Mouse (Mus musculus): ENCODE results near the gene Rad52. TPM values are rescaled to one million over a fixed set of nuclear protein-coding genes. Genes with fewer than 3 reads are reported as not detected.

Rad52 gene
- polyA plus RNA-seq (2021; fragmentation: Nextera tagmentation) = 19.7 and 20.7 TPM in 2 replicates
- long read RNA-seq, experiment 1, partial matches to known transcripts = 4 of 47 reads
- long read RNA-seq, experiment 1, other reads (novel, unspliced or antisense) = 40 of 47 reads
- long read RNA-seq, experiment 2, partial matches to known transcripts = 0 of 15 reads
- long read RNA-seq, experiment 2, other reads (novel, unspliced or antisense) = 13 of 15 reads

GRCm38 (mm10) chr6:119902204-119903080 is at the start of gene Rad52:
Gene Rad52, plus strand, starts transcription at chr6:119902698.

Other genes starting within 250 kb of the Rad52 start
- 11.5 and 11.7 TPM in 2 replicates for gene Erc1, start 54.5 kb upstream of the Rad52 start, polyA plus RNA-seq (2021; fragmentation: Nextera tagmentation)
- gene Wnk1, start 136.0 kb downstream of the Rad52 start, polyA plus RNA-seq (2021; fragmentation: Nextera tagmentation) = 21.3 and 28.1 TPM in 2 replicates
- gene Ninj2, start 190.7 kb downstream of the Rad52 start, polyA plus RNA-seq (2021; fragmentation: Nextera tagmentation) = 6.2 and 9.5 TPM in 2 replicates

All from left cerebral cortex, adult 6 months (tissue).